In genomic region chr1:40874456-40875375, GRCm38 (mm10) we compare ENCODE assay signal across 10 mouse cellular contexts.
DNase-seq lines count a peak whose midpoint lies in the region; ATAC-seq and TF ChIP-seq lines count a peak whose summit lies in the region.
"Had no signal": no experiment of that assay in that cellular context is flagged by ENCODE, and none has a peak within 500 bp of the region (broad histone marks: within the 10 kb centered on the region; RNA-seq: fewer than 3 reads in every experiment).

No protein-coding gene starts in this region.

- no peak overlapping the region for H3K9ac ChIP-seq in limb, embryonic 13.5 days
- no peak overlapping the region for H3K9ac ChIP-seq in liver, embryonic 12.5 days
- H3K9ac ChIP-seq: hindbrain, embryonic 15.5 days; liver, embryonic 13.5 days had no signal

- DNase-seq in adrenal gland, adult (ENCODE audit: inconsistent age in 2 of 2, low spot score in 1 of 2) = peak; percentile 6 to 62
- DNase-seq in adrenal gland, postnatal 10 days = no peak
- DNase-seq in limb, embryonic 10.5 days (ENCODE audit: low spot score) = no peak
- DNase-seq in heart, embryonic 10.5 days (ENCODE audit: low spot score) = no peak
- DNase-seq: liver, embryonic 13.5 days had no signal

- no peak overlapping the region for H3K4me2 ChIP-seq in limb, embryonic 13.5 days (replicated peaks)
- no peak overlapping the region for H3K4me2 ChIP-seq in liver, embryonic 12.5 days
- H3K4me2 ChIP-seq: hindbrain, embryonic 15.5 days; liver, embryonic 13.5 days had no signal

- H3K27me3 ChIP-seq in limb, embryonic 13.5 days = no peaks in the 10 kb centered on the region
- H3K27me3 ChIP-seq in limb, embryonic 10.5 days (ENCODE audit: low read depth, poor library complexity, severe bottlenecking) = no peaks in the 10 kb centered on the region
- H3K27me3 ChIP-seq in heart, embryonic 10.5 days (ENCODE audit: insufficient read depth, poor library complexity, severe bottlenecking) = no peaks in the 10 kb centered on the region
- H3K27me3 ChIP-seq in liver, embryonic 12.5 days (replicated peaks) = no peaks in the 10 kb centered on the region
- H3K27me3 ChIP-seq: hindbrain, embryonic 15.5 days; liver, embryonic 13.5 days had no signal

- no peak overlapping the region for H3K27ac ChIP-seq in limb, embryonic 13.5 days
- H3K27ac ChIP-seq in limb, embryonic 10.5 days = no peak overlapping the region
- 0 out of 2 replicates have a peak overlapping the region, but pooled peaks have one; percentile 57 for H3K27ac ChIP-seq in heart, embryonic 10.5 days
- no peak overlapping the region for H3K27ac ChIP-seq in olfactory bulb, adult 2 months (ENCODE audit: insufficient read depth, low read depth, low read length)
- H3K27ac ChIP-seq in liver, embryonic 12.5 days = no peak overlapping the region
- H3K27ac ChIP-seq: hindbrain, embryonic 15.5 days; liver, embryonic 13.5 days had no signal

- H3K9me3 ChIP-seq in limb, embryonic 13.5 days = no peaks in the 10 kb centered on the region
- H3K9me3 ChIP-seq in limb, embryonic 10.5 days (replicated peaks) = no peaks in the 10 kb centered on the region
- H3K9me3 ChIP-seq in heart, embryonic 10.5 days = no peaks in the 10 kb centered on the region
- no peaks in the 10 kb centered on the region for H3K9me3 ChIP-seq in liver, embryonic 12.5 days (replicated peaks)
- H3K9me3 ChIP-seq: hindbrain, embryonic 15.5 days; liver, embryonic 13.5 days had no signal

- WGBS in limb, embryonic 13.5 days = 83% methylated on average over 26 of the region's 26 CpGs
- 89% methylated on average over 26 of the region's 26 CpGs for WGBS in limb, embryonic 10.5 days
- WGBS in heart, embryonic 10.5 days = 71% methylated on average over 26 of the region's 26 CpGs
- 67% methylated on average over 26 of the region's 26 CpGs for WGBS in olfactory bulb, adult 2 months
- WGBS in liver, embryonic 12.5 days (ENCODE audit: insufficient replicate concordance) = 56% methylated on average over 26 of the region's 26 CpGs

- 0 out of 2 replicates have a peak, but pooled peaks cover 6% of the 10 kb centered on the region for H3K4me1 ChIP-seq in limb, embryonic 13.5 days
- H3K4me1 ChIP-seq in limb, embryonic 10.5 days = peaks cover 12% of the 10 kb centered on the region
- H3K4me1 ChIP-seq in heart, embryonic 10.5 days = peaks cover 7% of the 10 kb centered on the region
- peaks cover 6% of the 10 kb centered on the region for H3K4me1 ChIP-seq in olfactory bulb, adult 2 months (ENCODE audit: control insufficient read depth, insufficient read depth, low read length)
- no peaks in the 10 kb centered on the region for H3K4me1 ChIP-seq in liver, embryonic 12.5 days
- H3K4me1 ChIP-seq: hindbrain, embryonic 15.5 days; liver, embryonic 13.5 days had no signal

- H3K36me3 ChIP-seq in limb, embryonic 13.5 days = no peaks in the 10 kb centered on the region
- H3K36me3 ChIP-seq in limb, embryonic 10.5 days = no peaks in the 10 kb centered on the region
- no peaks in the 10 kb centered on the region for H3K36me3 ChIP-seq in heart, embryonic 10.5 days
- H3K36me3 ChIP-seq in liver, embryonic 12.5 days = no peaks in the 10 kb centered on the region
- H3K36me3 ChIP-seq: hindbrain, embryonic 15.5 days; liver, embryonic 13.5 days had no signal

- H3K4me3 ChIP-seq in limb, embryonic 13.5 days = no peak overlapping the region
- no peak overlapping the region for H3K4me3 ChIP-seq in limb, embryonic 10.5 days
- peak overlapping the region; percentile 19; the same call in 1 of the 2 replicates for H3K4me3 ChIP-seq in heart, embryonic 10.5 days
- peak overlapping the region; percentile 2; the same call in 1 of the 2 replicates for H3K4me3 ChIP-seq in olfactory bulb, adult 2 months (ENCODE audit: insufficient read depth, low read depth, low read length)
- no peak overlapping the region for H3K4me3 ChIP-seq in liver, embryonic 12.5 days
- H3K4me3 ChIP-seq: hindbrain, embryonic 15.5 days; liver, embryonic 13.5 days had no signal

- no peak for TF ChIP-seq POLR2A in olfactory bulb, adult 2 months (IDR thresholded peaks at IDR 0.05; ENCODE audit: insufficient read depth, low read depth, low read length)

- ATAC-seq in limb, embryonic 13.5 days (ENCODE audit: low FRiP score, low read depth) = 0 out of 2 replicates have a peak, but pooled peaks have one; percentile 25
- no peak for ATAC-seq in monocyte, adult 5-6 weeks (replicated peaks; ENCODE audit: insufficient number of reproducible peaks, low FRiP score, low TSS enrichment, poor library complexity, severe bottlenecking)
- no peak for ATAC-seq in liver, embryonic 12.5 days

- no peak for TF ChIP-seq CTCF in olfactory bulb, adult 2 months (IDR thresholded peaks at IDR 0.05; ENCODE audit: insufficient read depth, low read depth, low read length)

Comparison
In these comparisons a context has a peak if more than half of its experiments do, and no peak if none do; other contexts are left out.
1. DNase-seq: peak in adrenal gland, adult (2 of 2); none in adrenal gland, postnatal 10 days (single experiment), limb, embryonic 10.5 days (single experiment) and heart, embryonic 10.5 days (single experiment).
2. H3K4me3 ChIP-seq: peak in heart, embryonic 10.5 days (single experiment) and olfactory bulb, adult 2 months (single experiment); none in limb, embryonic 13.5 days (single experiment), limb, embryonic 10.5 days (single experiment) and liver, embryonic 12.5 days (single experiment).